Mouse (Mus musculus): ENCODE measurements around the gene A930009A15Rik. TPM values are rescaled to one million over a fixed set of nuclear protein-coding genes. Genes with fewer than 3 reads are reported as not detected.

A930009A15Rik gene
- polyA plus RNA-seq, 1 experiment from 2014 or later = 0.31 TPM

DNA sequence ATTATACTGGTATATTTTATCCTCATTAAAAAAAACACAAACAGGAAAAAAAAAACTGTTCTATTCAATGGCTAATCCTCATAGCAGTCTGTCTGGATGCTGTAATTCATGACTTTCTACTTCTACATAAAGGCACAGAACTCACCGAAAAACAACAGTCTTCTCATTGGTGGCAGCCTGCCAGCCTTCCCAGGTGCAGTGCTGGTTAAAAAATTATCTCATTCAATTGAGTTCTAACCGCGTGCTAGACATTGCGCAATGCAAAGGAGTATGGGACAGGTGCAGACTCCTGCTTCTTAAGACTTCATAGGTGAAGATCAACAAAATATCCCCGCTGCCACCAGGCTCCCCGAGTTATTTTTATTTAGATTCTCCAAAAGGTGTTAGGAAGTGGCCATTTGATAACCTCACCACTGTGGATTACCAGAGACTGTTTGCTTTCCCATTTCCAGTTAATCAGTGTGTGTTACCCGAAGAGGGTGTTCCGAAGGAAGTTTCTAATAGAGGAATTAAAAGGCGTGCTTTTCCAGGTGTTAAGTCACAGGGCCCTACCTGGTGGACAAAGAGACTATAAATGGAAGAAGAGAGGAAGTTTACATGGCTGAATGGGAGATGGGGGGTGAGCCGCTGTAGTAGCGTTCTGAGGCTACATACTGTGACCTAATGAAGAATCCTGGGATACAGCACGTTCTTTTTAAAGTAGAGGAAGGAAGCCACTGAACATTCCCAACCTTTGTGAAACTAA, 8.5 kb upstream of the A930009A15Rik start:
- WGBS = 79% methylated on average over 12 of the region's 12 CpGs
- DNase-seq (ENCODE audit: low spot score) = no peak
- H3K27ac ChIP-seq (replicated peaks) = no peak overlapping the region
- H3K4me1 ChIP-seq = peaks cover 22% of the 10 kb centered on the region
- peaks cover 45% of the 10 kb centered on the region for H3K27me3 ChIP-seq (ENCODE audit: low read depth, poor library complexity, severe bottlenecking)
- no peak overlapping the region for H3K4me3 ChIP-seq
- no peaks in the 10 kb centered on the region for H3K9me3 ChIP-seq (replicated peaks)
- H3K36me3 ChIP-seq = no peaks in the 10 kb centered on the region

DNA sequence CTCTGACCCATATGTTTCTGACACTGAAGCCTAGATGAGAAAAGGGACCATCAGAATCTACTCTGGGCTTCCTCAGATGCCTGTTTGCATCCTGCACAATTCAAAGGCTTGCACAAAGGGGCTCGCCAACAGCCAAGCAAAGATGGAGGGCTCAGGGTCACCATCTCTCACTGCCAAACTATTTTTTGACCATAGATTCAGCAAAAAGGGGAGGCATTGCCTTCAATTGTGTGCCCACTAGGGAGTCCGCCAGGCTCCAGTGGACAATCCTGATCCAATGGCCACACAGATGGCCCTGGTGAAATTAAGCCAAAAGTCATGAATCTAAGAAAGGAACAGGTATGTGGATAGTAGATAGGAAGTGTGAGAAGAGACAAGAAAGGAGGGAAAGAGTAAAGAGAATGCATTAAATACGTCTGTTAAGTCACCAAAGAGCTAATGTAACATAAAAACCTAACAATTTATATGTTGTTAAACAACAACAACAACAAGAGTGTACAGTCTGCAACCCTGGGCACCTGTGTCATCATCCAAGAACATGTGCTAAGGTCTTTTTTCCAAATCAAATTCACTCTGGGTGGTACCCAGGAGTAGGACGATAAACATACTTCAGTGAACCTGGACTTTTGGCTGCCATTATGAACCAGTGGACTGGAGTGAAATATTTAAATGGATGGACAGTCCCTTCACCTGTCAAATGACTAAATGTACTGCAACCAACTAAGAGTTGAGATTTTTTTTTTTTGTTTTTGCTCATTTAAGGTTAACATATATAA, 6.7 kb upstream of the A930009A15Rik start:
- Histone ChIP-seq H3K27me3 (ENCODE audit: low read depth, poor library complexity, severe bottlenecking) (peaks cover 46% of the 10 kb centered on the region), H3K4me3 (no peak overlapping the region), H3K9me3 (replicated peaks) (no peaks in the 10 kb centered on the region; the same call in 1 of the 2 replicates), H3K36me3 (no peaks in the 10 kb centered on the region), H3K4me1 (peaks cover 9% of the 10 kb centered on the region; the same call in 1 of the 2 replicates), H3K27ac (replicated peaks) (0 out of 2 replicates have a peak overlapping the region, but pooled peaks have one; percentile 28)
- WGBS = 85% methylated on average over 4 of the region's 4 CpGs
- DNase-seq (ENCODE audit: low spot score) = no peak

DNA sequence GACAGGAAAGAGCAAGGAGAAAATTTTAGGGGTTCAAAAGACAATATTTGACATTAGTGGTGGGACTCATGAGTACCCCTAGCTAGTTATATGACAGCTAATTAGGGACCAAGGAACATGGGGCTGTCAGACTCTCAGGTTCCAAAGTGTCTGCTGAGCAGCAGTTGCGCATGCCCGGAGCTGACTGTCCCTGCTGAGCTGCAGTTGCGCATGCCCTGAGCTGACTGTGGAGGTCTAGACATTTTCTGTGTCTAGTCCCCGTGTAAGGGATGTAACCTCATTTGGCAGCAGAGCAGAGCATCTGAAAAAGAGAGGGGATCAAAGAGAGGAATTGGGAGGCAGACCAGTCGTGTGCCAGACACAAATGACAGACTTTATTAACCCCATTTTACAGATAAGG, 5.8 kb upstream of the A930009A15Rik start:
- Histone ChIP-seq H3K9me3 (replicated peaks) (no peaks in the 10 kb centered on the region; the same call in 1 of the 2 replicates), H3K4me3 (no peak overlapping the region), H3K27ac (replicated peaks) (no peak overlapping the region), H3K4me1 (peaks cover 9% of the 10 kb centered on the region; the same call in 1 of the 2 replicates), H3K27me3 (ENCODE audit: low read depth, poor library complexity, severe bottlenecking) (peaks cover 44% of the 10 kb centered on the region), H3K36me3 (no peaks in the 10 kb centered on the region)
- DNase-seq (ENCODE audit: low spot score) = no peak
- WGBS = 90% methylated on average over 5 of the region's 5 CpGs

DNA sequence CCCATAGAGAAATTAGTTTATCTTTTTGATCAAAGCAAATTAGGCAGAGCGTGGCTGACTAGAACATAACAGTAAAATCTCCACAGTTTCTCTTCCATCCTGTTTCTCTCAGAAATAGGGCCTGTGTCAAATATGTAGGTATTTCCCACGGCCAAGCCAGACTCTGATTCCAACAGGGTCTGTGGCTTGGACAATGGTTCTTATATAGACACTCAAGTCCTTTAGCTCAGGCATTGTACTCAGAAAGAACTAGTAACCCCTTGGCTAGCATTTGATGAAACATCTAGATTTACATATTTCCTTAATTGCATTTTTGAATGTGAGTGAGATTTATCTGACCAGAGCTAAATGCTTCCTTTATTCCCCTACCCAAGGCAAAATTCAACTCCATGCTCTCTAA, 791 bp downstream of the A930009A15Rik start:
- Histone ChIP-seq H3K4me3 (no peak overlapping the region), H3K27me3 (ENCODE audit: low read depth, poor library complexity, severe bottlenecking) (peaks cover 32% of the 10 kb centered on the region), H3K4me1 (peaks cover 31% of the 10 kb centered on the region), H3K27ac (replicated peaks) (peak overlapping the region; percentile 79), H3K9me3 (replicated peaks) (peaks cover 4% of the 10 kb centered on the region; the same call in 1 of the 2 replicates), H3K36me3 (no peaks in the 10 kb centered on the region)
- DNase-seq (ENCODE audit: low spot score) = no peak
- 51% methylated on average over 2 of the region's 2 CpGs for whole genome bisulfite sequencing

DNA sequence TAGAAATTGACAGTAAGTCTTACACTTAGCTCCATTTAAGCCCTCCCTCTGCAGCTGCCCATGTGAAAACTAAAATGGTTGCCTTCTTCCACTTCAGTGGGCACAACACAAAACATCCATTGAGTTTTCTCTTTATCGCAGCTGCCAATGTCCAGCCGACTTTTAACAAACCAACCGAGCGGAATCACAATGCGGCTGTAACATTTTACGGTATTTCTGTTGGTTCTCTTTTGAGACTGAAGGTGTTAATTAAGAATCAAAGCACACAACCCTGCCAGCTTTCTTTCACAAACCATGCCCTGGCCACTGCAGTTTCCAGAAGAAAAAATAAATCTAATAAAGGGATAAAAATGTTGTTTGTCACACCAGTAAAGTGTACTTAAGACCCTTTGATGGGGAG, 1.5 kb downstream of the A930009A15Rik start:
- WGBS = 16% methylated on average over 6 of the region's 6 CpGs
- Histone ChIP-seq H3K36me3 (no peaks in the 10 kb centered on the region), H3K27me3 (ENCODE audit: low read depth, poor library complexity, severe bottlenecking) (peaks cover 38% of the 10 kb centered on the region), H3K4me3 (no peak overlapping the region), H3K4me1 (peaks cover 33% of the 10 kb centered on the region), H3K9me3 (replicated peaks) (peaks cover 4% of the 10 kb centered on the region; the same call in 1 of the 2 replicates), H3K27ac (replicated peaks) (peak overlapping the region; percentile 79)
- peak; percentile 60 for DNase-seq (ENCODE audit: low spot score)

DNA sequence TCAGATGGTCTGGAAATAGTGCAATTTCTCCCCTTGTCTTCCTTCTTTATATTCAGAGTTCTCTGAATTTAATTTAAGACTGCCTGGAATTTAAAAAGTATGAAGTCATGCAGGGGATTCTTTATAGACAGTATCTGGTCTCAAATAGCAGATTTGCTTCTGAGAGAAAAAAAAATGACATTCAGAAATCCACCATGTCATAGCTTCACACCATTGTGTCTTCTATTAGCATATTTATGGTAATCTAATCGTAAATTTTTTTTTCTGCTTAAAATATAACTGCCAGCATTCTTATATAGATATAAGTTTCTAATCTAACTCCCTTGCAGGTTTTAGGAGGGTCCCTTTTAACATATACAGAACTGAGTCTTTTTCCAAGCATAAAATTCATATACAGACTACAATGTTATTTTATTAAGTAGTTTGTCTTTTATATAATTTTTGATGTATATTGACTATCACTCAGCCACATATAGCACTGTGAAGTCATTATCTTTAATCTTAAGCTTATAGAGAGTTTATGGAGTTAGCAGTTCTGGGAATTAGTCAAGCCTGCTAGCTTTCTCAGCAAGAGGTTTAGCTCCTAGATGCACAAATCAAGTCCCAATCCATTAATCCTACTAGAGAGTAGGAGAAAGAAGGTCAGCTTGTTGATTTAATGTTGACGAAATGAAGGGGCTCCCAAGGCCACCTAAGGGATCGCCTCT, 2.1 kb downstream of the A930009A15Rik start:
- Histone ChIP-seq H3K9me3 (replicated peaks) (peaks cover 4% of the 10 kb centered on the region; the same call in 1 of the 2 replicates), H3K36me3 (no peaks in the 10 kb centered on the region), H3K4me1 (peaks cover 36% of the 10 kb centered on the region), H3K27ac (replicated peaks) (peak overlapping the region; percentile 64), H3K4me3 (no peak overlapping the region), H3K27me3 (ENCODE audit: low read depth, poor library complexity, severe bottlenecking) (peaks cover 42% of the 10 kb centered on the region)
- 30% methylated on average over 3 of the region's 3 CpGs for WGBS
- DNase-seq (ENCODE audit: low spot score) = no peak

DNA sequence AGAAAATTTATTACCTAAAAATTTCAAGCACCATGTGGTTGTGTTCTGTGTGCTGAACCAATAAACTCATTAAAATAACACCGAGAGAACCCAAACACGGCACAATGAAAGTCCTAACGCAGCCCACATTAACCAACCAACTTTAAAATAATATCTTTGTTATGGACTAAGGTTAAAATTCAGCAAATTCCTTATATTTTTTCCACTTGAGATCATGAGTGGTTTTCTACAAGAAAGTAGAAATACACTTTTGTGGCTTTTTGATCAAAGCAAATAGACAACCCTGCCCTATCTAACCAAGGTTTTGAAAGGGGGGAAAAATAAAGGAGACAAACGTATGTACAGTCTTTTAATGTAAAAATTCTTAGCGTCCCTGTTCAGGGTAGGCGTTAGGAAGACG, 9.3 kb downstream of the A930009A15Rik start:
- Histone ChIP-seq H3K36me3 (no peaks in the 10 kb centered on the region), H3K4me3 (no peak overlapping the region), H3K4me1 (peaks cover 34% of the 10 kb centered on the region), H3K27ac (replicated peaks) (no peak overlapping the region; the same call in 1 of the 2 replicates), H3K27me3 (ENCODE audit: low read depth, poor library complexity, severe bottlenecking) (peaks cover 74% of the 10 kb centered on the region), H3K9me3 (replicated peaks) (no peaks in the 10 kb centered on the region)
- WGBS = 64% methylated on average over 7 of the region's 7 CpGs
- no peak for DNase-seq (ENCODE audit: low spot score)

DNA sequence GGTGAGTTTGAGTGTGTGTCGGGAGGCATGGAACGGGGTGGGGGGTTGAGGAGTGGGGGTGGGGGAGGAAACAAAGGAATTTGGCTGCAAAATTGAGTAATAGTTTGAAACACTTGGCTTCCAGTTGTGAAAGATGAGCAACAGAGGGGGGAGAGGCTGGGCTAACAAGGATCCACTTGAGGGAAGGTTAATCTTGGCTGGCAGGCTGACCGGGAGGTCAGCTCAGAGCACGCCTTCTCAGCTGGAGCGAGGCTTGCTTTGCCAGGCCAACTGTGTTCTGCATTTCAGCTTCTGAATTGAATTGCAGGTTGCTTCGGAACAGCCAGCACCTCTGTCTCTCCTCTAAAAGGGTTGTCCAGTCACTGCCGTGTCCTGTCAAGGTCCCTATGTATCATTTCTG, 9.7 kb downstream of the A930009A15Rik start:
- DNase-seq (ENCODE audit: low spot score) = peak; percentile 60
- H3K27me3 ChIP-seq (ENCODE audit: low read depth, poor library complexity, severe bottlenecking) = peaks cover 75% of the 10 kb centered on the region

DNA sequence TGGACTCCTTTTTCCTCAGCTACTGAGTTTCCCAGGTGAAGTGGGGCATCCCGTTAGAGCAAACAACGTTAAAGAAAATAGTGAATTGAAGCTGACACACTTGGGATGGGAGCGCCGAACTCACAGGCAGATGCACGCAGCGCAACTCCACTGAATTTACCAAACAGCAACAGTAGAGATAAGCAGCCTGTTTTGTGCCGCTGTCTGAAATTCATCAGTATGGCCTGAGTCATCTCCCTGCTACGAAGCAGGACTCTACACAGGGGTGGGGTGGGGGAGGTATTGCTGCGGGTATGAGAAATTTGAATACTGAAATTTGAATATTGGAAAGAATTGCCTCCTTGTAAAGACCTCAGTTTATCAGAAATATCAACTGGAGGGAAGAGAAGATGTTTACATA, 12.2 kb downstream of the A930009A15Rik start:
- H3K9me3 ChIP-seq (replicated peaks) = no peaks in the 10 kb centered on the region
- no peak overlapping the region for H3K4me3 ChIP-seq
- peaks cover 53% of the 10 kb centered on the region for H3K4me1 ChIP-seq
- H3K36me3 ChIP-seq = no peaks in the 10 kb centered on the region
- peaks cover 82% of the 10 kb centered on the region for H3K27me3 ChIP-seq (ENCODE audit: low read depth, poor library complexity, severe bottlenecking)
- no peak for DNase-seq (ENCODE audit: low spot score)
- no peak overlapping the region for H3K27ac ChIP-seq (replicated peaks)
- 81% methylated on average over 9 of the region's 9 CpGs for WGBS

More for the DNA sequence above, 9.7 kb downstream of the A930009A15Rik start:
- no peak overlapping the region for H3K4me3 ChIP-seq
- WGBS = 5% methylated on average over 7 of the region's 7 CpGs
- H3K9me3 ChIP-seq (replicated peaks) = no peaks in the 10 kb centered on the region
- peaks cover 35% of the 10 kb centered on the region for H3K4me1 ChIP-seq
- H3K36me3 ChIP-seq = no peaks in the 10 kb centered on the region
- H3K27ac ChIP-seq (replicated peaks) = no peak overlapping the region; the same call in 1 of the 2 replicates

DNA sequence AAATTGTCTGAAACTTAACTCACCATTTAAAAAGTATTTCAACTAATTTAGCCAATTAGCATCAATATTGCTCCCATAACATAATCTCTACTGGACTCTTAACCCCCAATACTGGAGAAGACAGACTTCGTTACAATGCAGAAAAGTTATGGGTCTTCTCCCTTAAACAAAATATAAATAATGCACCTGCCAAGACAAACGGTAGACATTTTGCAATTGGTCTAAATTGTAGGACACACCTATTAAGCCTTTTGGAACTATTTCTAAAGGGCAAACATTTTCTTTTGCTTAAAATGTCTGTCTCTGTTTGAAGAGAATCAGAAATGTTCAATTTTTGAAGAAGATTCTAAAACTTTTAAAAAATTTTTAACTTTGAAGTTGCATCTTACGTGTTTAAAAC, 13.3 kb downstream of the A930009A15Rik start:
- H3K9me3 ChIP-seq (replicated peaks) = no peaks in the 10 kb centered on the region
- peaks cover 61% of the 10 kb centered on the region for H3K4me1 ChIP-seq
- H3K27me3 ChIP-seq (ENCODE audit: low read depth, poor library complexity, severe bottlenecking) = peaks cover 87% of the 10 kb centered on the region
- no peak overlapping the region for H3K4me3 ChIP-seq
- H3K36me3 ChIP-seq = no peaks in the 10 kb centered on the region
- DNase-seq (ENCODE audit: low spot score) = no peak
- H3K27ac ChIP-seq (replicated peaks) = no peak overlapping the region
- WGBS = 95% methylated on average over 3 of the region's 3 CpGs

DNA sequence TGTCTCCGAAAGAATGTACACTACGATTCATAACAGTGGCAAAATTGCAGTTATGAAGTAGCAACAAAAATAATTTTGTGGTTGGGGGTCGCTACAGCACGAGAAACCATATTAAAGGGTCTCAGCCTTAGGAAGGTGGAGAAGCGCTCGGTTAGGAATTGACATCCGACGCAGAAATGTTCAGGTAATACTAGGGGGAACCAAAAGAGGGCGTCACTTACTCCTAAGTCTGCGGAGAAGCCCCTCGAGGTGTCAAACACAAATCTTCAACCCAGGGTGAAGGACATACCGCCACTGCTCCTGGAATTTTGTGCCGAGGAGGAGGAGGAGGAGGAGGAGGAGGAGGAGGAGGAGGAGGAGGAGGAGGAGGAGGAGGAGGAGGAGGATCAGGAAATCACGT, 14.9 kb downstream of the A930009A15Rik start:
- H3K36me3 ChIP-seq = no peaks in the 10 kb centered on the region
- H3K27me3 ChIP-seq (ENCODE audit: low read depth, poor library complexity, severe bottlenecking) = peaks cover 96% of the 10 kb centered on the region
- peak overlapping the region; percentile 58 for H3K4me3 ChIP-seq
- peaks cover 51% of the 10 kb centered on the region for H3K4me1 ChIP-seq
- no peaks in the 10 kb centered on the region for H3K9me3 ChIP-seq (replicated peaks)
- WGBS = 19% methylated on average over 14 of the region's 14 CpGs
- H3K27ac ChIP-seq (replicated peaks) = no peak overlapping the region
- DNase-seq (ENCODE audit: low spot score) = no peak

DNA sequence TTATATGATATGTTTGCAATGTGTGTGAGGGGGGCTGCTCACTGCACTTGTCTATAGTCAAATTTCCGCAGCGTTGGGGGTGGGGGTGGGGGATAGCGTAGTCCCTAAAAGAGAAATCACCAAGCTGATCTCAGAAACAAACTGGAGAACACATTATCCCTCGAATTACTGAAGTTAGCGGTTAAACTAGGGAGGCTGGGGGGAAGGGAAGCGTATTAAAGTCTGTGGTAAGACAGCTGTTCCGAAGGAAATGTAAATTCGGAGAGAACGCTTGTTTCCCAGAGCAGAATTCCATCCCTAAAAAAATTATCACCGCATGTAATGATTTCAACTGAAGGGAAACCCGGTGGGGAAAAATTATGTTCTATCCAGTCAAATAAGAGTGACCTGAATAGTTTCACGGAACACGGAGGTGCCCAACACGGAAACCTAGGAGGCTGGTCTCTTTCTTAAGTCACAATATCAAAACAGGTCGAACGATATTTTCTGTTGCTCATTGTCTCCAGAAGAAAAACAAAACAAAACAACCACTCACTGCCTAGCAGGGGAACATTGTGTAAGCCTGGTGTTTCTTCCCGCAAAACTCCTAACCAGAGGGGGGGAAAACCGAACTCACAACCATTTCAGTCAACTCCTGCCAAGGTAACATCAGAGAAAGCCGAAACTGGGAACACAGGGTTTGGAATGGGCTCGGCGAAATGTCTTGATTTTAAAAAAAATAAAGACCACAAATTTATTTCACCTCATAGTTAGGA, 15.9 kb downstream of the A930009A15Rik start:
- Histone ChIP-seq H3K27ac (replicated peaks) (0 out of 2 replicates have a peak overlapping the region, but pooled peaks have one; percentile 42), H3K9me3 (replicated peaks) (no peaks in the 10 kb centered on the region), H3K36me3 (no peaks in the 10 kb centered on the region), H3K4me3 (peak overlapping the region; percentile 58), H3K27me3 (ENCODE audit: low read depth, poor library complexity, severe bottlenecking) (peaks cover 96% of the 10 kb centered on the region), H3K4me1 (peaks cover 40% of the 10 kb centered on the region)
- 1% methylated on average over 21 of the region's 21 CpGs for WGBS
- DNase-seq (ENCODE audit: low spot score) = peak; percentile 27

Data from midbrain, embryonic 10.5 days (tissue).